Mouse (Mus musculus) myocyte (in vitro differentiated cells): ENCODE results near the gene Ttc39b.

Experiments used
- CEBPB ChIP-seq: IDR thresholded peaks from 2 replicates; pipeline ENCODE4 v1.6.1; 2011; ENCODE audit warnings: mild to moderate bottlenecking, moderate library complexity; ENCODE audit not compliant: poor library complexity, insufficient read depth, severe bottlenecking
- E2F4 ChIP-seq: IDR thresholded peaks from one replicate; pipeline ENCODE4 v1.6.1; 2011; ENCODE audit warnings: mild to moderate bottlenecking, control low read depth, moderate library complexity; ENCODE audit not compliant: insufficient read depth
- MAX ChIP-seq: IDR thresholded peaks from one replicate; pipeline ENCODE4 v1.6.1; 2011; ENCODE audit warnings: low read depth, mild to moderate bottlenecking, control low read depth
- POLR2A ChIP-seq: IDR thresholded peaks from one replicate; pipeline ENCODE4 v1.6.1; 2011; ENCODE audit warnings: low read depth, mild to moderate bottlenecking, control low read depth, moderate library complexity; ENCODE audit not compliant: insufficient read length
- POLR2AphosphoS2 ChIP-seq: IDR thresholded peaks from one replicate; pipeline ENCODE4 v1.6.1; 2011; ENCODE audit warnings: low read depth, control low read depth; ENCODE audit not compliant: insufficient read length
- REST ChIP-seq: IDR thresholded peaks from one replicate; pipeline ENCODE4 v1.6.1; 2011; ENCODE audit warnings: mild to moderate bottlenecking, control low read depth, moderate library complexity; ENCODE audit not compliant: insufficient read depth, insufficient read length
- TCF12 ChIP-seq: IDR thresholded peaks from one replicate; pipeline ENCODE4 v1.6.1; 2011; ENCODE audit warnings: mild to moderate bottlenecking, control low read depth; ENCODE audit not compliant: poor library complexity, insufficient read depth, severe bottlenecking
- USF1 ChIP-seq: IDR thresholded peaks from one replicate; pipeline ENCODE4 v1.6.1; 2011; ENCODE audit warnings: low read depth, mild to moderate bottlenecking, control low read depth, moderate library complexity

GRCm38 (mm10) chr4:83172278-83172677 is 151.8 kb downstream of the Ttc39b start:
- no peak for TF ChIP-seq POLR2A
- no peak for TF ChIP-seq TCF12
- TF ChIP-seq MAX, result no peak
- no peak for TF ChIP-seq POLR2AphosphoS2
- TF ChIP-seq USF1, result no peak
- no peak for TF ChIP-seq CEBPB
- TF ChIP-seq E2F4, result no peak
- no peak for TF ChIP-seq REST
